Mouse (Mus musculus) heart, embryonic 11.5 days (tissue): ENCODE measurements at regions not wholly inside any gene's neighbourhood (a gene's known extent, or its start where the extent isn't known, plus 50 kb on each side); places are given as distances from the start of the nearest gene placed in this dataset.

Source experiments
- ATAC-seq: fragments of 200-750 bp; cut with Nextera tagmentation; replicated peaks from 2 replicates; pipeline ENCODE4 v1.8.0; 2017; ENCODE audit warnings: moderate library complexity; ENCODE audit not compliant: insufficient number of reproducible peaks, low FRiP score, low TSS enrichment
- H3K27ac ChIP-seq: fragments of 300-500 bp; sonication (generic); 2 replicates; pipeline ENCODE4 v1.5.1; 2014; ENCODE audit warnings: mild to moderate bottlenecking, low read depth, low read length
- H3K27me3 ChIP-seq: fragments of 300-500 bp; sonication (generic); 2 replicates; pipeline ENCODE4 v1.6.1; 2014; ENCODE audit warnings: mild to moderate bottlenecking, low read length, mixed read lengths; ENCODE audit not compliant: control insufficient read depth, insufficient read depth
- H3K36me3 ChIP-seq: fragments of 300-500 bp; sonication (generic); 2 replicates; pipeline ENCODE4 v1.6.1; 2014; ENCODE audit warnings: mild to moderate bottlenecking, low read length, moderate library complexity, mixed read lengths; ENCODE audit not compliant: control insufficient read depth, insufficient read depth
- H3K4me1 ChIP-seq: fragments of 300-500 bp; sonication (generic); 2 replicates; pipeline ENCODE4 v1.6.1; 2014; ENCODE audit warnings: low read length; ENCODE audit not compliant: control insufficient read depth, insufficient read depth
- H3K4me2 ChIP-seq: fragments of 300-500 bp; sonication (generic); 2 replicates; pipeline ENCODE4 v1.6.1; 2014; ENCODE audit warnings: mild to moderate bottlenecking, moderate library complexity
- H3K4me3 ChIP-seq: fragments of 300-500 bp; sonication (generic); 2 replicates; pipeline ENCODE4 v1.5.1; 2014; ENCODE audit warnings: low read depth, low read length
- H3K9ac ChIP-seq: fragments of 300-500 bp; sonication (generic); 2 replicates; pipeline ENCODE4 v1.6.1; 2014; ENCODE audit warnings: mild to moderate bottlenecking, low read depth, low read length, moderate library complexity
- H3K9me3 ChIP-seq: fragments of 300-500 bp; sonication (generic); replicated peaks from 2 replicates; pipeline ENCODE4 v1.6.1; 2016; ENCODE audit warnings: low read length; ENCODE audit not compliant: control insufficient read depth
- WGBS: fragments of 180-500 bp; shearing (Covaris S2); extraction: QIAGEN DNeasy Blood & Tissue Kit; methylation state at CpG from one replicate; pipeline ENCODE4 v1.1.7; 2014; ENCODE audit not compliant: insufficient replicate concordance; 5-methylcytosine and 5-hydroxymethylcytosine counted together

DNA sequence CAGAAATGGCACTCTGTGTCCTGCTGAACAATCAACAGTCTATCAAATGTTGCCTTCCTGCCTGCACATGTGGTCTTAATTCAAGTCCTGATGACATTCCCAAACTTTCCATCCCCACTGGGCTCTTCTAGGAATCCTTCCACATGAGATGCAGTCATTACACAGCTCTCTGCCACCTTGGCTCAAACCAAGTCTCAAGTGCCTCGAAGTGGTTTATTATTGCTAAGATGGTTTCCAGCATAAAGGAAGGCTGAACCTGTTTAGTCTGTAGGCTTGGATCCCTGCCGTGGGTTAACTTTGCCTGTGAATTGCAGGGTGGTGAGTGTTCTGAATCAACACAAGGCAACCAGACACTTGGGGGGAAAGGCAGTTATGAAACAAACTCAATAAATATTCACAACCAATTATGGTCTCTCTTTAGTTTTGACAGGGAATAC lies 293.4 kb upstream of the Acvr2a start:
- Histone ChIP-seq H3K27me3 (no peaks in the 10 kb centered on the region), H3K4me1 (no peaks in the 10 kb centered on the region), H3K27ac (no peak overlapping the region), H3K9ac (no peak overlapping the region), H3K4me2 (no peak overlapping the region), H3K36me3 (no peaks in the 10 kb centered on the region), H3K9me3 (no peaks in the 10 kb centered on the region), H3K4me3 (no peak overlapping the region)
- no peak for ATAC-seq
- WGBS, result 65% methylated on average over 2 of the region's 2 CpGs

DNA sequence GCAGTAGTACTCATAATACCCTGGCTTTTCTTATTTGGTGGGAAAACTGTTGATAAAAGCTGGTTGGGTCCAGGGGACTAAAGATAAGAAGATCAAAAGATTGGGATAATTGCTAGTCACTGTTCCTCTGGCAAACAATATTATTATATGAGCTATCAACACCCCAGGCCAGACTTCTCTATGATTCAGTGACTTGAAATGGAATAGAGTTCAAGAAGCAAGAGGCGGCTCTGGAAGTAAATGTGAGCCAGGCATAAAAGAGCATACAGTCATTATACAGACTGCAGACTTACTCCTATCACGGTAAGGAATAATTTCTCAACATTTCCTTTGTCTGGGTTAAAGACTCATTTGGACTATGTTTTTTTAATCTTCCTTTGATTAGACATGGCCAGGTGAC lies 278.5 kb upstream of the Acvr2a start:
- Histone ChIP-seq H3K9me3 (no peaks in the 10 kb centered on the region), H3K4me1 (no peaks in the 10 kb centered on the region), H3K4me3 (no peak overlapping the region), H3K27ac (no peak overlapping the region), H3K9ac (no peak overlapping the region), H3K36me3 (no peaks in the 10 kb centered on the region), H3K27me3 (no peaks in the 10 kb centered on the region), H3K4me2 (no peak overlapping the region)
- 79% methylated on average over 2 of the region's 2 CpGs for WGBS
- ATAC-seq, result no peak

- H3K4me3 ChIP-seq, result no peak overlapping the region
- no peaks in the 10 kb centered on the region for H3K4me1 ChIP-seq
- no peak overlapping the region for H3K4me2 ChIP-seq
- H3K27ac ChIP-seq, result no peak overlapping the region
- no peak overlapping the region for H3K9ac ChIP-seq
- WGBS, result 77% methylated on average over 4 of the region's 4 CpGs
- H3K9me3 ChIP-seq, result no peaks in the 10 kb centered on the region
- H3K36me3 ChIP-seq, result no peaks in the 10 kb centered on the region
- no peaks in the 10 kb centered on the region for H3K27me3 ChIP-seq
- no peak for ATAC-seq
These were observed 277.0 kb upstream of the Acvr2a start for GRCm38 (mm10) chr2:48536930-48537329.

DNA sequence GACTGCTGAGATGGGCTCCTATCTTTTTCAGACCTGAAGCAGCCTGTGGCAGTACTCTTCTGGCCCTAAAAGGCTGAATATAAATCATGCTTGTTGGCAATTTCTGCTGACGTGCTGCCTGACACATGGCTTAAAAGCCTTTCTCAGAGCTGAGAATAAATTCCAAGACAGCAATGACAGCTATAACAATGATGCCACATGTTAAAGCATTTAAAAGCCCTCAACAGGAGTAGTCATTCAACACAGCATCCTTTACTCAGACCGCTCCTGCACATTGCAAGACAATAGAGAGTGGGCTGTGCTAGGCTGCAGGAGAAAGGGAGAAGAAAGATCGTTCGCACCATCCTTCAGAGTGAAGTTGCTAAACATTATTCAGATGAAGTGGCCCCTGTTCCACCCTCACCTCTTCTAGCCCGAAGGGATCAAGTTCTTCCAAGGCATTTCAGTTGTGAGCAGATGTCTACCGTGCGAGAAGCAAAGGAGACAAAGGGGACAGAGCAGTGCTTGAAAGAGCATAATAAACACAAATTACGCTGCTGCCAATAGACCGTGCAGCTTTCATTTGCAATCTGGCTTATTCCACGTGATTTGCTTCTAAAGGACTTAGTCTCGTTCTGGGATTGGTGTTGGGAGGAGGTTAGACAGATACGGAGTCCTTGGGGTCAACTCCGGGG lies 275.1 kb upstream of the Acvr2a start:
- Histone ChIP-seq H3K4me3 (no peak overlapping the region), H3K27me3 (no peaks in the 10 kb centered on the region), H3K36me3 (no peaks in the 10 kb centered on the region), H3K4me2 (no peak overlapping the region), H3K4me1 (no peaks in the 10 kb centered on the region), H3K9ac (no peak overlapping the region), H3K9me3 (no peaks in the 10 kb centered on the region), H3K27ac (no peak overlapping the region)
- ATAC-seq, result no peak
- 71% methylated on average over 13 of the region's 13 CpGs for WGBS

DNA sequence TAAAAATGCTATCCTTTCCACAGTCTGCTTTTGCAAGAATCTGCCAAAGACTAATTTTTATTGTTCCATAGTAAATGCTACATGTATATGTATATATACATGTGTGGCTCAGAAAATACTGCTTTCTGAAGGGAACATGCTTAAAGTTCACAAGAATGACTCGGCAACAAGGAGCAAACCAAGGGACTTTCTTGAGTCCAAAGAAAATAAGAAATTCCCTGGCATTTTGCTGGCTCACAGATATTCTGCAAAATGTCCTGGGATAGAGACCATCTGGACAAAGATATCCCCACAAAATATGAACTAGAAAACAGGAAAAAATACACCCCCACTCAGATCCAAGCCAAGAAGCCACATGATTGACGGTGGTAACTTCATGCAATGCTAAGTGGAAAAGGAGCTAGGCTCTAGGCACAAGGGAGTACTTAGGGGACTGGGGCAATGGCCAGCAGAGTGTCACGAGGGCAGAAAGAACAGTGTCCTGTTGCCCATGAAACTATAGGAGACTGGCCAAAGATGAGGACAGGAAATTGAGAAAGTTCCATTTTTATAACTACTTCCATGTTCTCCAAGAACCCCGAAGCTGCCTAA lies 274.3 kb upstream of the Acvr2a start:
- Histone ChIP-seq H3K36me3 (no peaks in the 10 kb centered on the region), H3K4me1 (no peaks in the 10 kb centered on the region), H3K9me3 (no peaks in the 10 kb centered on the region), H3K9ac (no peak overlapping the region), H3K27me3 (no peaks in the 10 kb centered on the region), H3K4me2 (no peak overlapping the region), H3K27ac (no peak overlapping the region), H3K4me3 (no peak overlapping the region)
- ATAC-seq, result no peak
- 77% methylated on average over 4 of the region's 4 CpGs for WGBS

DNA sequence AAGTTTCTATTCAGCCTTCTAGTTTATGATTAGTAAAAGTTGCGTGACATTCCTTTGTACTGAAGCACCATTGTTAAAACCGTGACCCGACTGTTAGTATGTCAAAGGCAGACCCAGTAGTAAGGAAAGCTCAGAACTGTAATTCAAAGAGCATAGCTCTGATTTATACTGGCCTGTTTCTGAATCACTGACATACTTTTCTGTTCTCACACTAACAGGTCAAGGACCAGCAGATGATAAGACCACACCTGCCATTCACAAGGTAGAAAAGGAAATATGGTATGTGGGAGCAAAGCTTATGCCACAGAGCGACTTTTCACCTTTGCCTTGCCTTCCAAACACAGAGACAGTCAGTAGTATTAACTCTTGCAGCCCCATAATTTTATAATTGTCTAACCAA lies 269.5 kb upstream of the Acvr2a start:
- no peaks in the 10 kb centered on the region for H3K36me3 ChIP-seq
- no peak overlapping the region for H3K4me2 ChIP-seq
- no peaks in the 10 kb centered on the region for H3K27me3 ChIP-seq
- H3K27ac ChIP-seq, result no peak overlapping the region
- H3K4me3 ChIP-seq, result no peak overlapping the region
- H3K4me1 ChIP-seq, result no peaks in the 10 kb centered on the region
- 87% methylated on average over 4 of the region's 4 CpGs for WGBS
- no peak for ATAC-seq
- H3K9me3 ChIP-seq, result no peaks in the 10 kb centered on the region
- no peak overlapping the region for H3K9ac ChIP-seq

GRCm38 (mm10) chr2:48545072-48545471 lies 268.8 kb upstream of the Acvr2a start:
- no peaks in the 10 kb centered on the region for H3K27me3 ChIP-seq
- no peaks in the 10 kb centered on the region for H3K36me3 ChIP-seq
- H3K9me3 ChIP-seq, result no peaks in the 10 kb centered on the region
- no peak for ATAC-seq
- no peaks in the 10 kb centered on the region for H3K4me1 ChIP-seq
- H3K4me3 ChIP-seq, result no peak overlapping the region
- 82% methylated on average over 4 of the region's 4 CpGs for WGBS
- no peak overlapping the region for H3K4me2 ChIP-seq
- H3K27ac ChIP-seq, result no peak overlapping the region
- H3K9ac ChIP-seq, result no peak overlapping the region

DNA sequence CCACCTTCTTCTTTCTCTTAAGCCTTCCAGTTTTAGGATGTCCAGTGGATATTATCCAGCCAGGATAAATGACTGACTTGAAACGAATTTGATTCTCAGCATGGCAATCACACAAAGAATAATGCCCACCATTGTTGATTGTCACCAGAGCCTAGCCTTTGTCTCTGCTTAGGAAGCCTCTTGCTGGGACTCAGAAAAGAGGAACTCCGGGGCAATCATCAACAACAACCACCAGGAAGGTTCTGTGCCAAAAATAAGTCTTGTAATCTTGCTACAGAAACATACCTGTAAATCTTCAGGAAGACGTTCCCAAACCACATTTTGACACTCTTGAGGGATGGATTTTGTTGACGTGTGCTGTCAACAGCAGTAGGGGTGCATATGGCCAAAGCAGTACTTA lies 268.2 kb upstream of the Acvr2a start:
- H3K4me3 ChIP-seq, result no peak overlapping the region
- H3K9ac ChIP-seq, result no peak overlapping the region
- H3K27me3 ChIP-seq, result no peaks in the 10 kb centered on the region
- no peak overlapping the region for H3K27ac ChIP-seq
- H3K4me1 ChIP-seq, result no peaks in the 10 kb centered on the region
- WGBS, result 52% methylated on average over 4 of the region's 4 CpGs
- no peak overlapping the region for H3K4me2 ChIP-seq
- no peaks in the 10 kb centered on the region for H3K9me3 ChIP-seq
- H3K36me3 ChIP-seq, result no peaks in the 10 kb centered on the region
- no peak for ATAC-seq

GRCm38 (mm10) chr2:48546194-48546593 lies 267.7 kb upstream of the Acvr2a start:
- Histone ChIP-seq H3K36me3 (no peaks in the 10 kb centered on the region), H3K4me2 (no peak overlapping the region), H3K4me1 (no peaks in the 10 kb centered on the region), H3K27ac (no peak overlapping the region), H3K9me3 (no peaks in the 10 kb centered on the region), H3K9ac (no peak overlapping the region), H3K27me3 (no peaks in the 10 kb centered on the region), H3K4me3 (no peak overlapping the region)
- ATAC-seq, result no peak
- WGBS, result 82% methylated on average over 4 of the region's 4 CpGs
